Mouse (Mus musculus) midbrain, postnatal 0 days (tissue): Measurements from ENCODE around the gene Ambra1. TPM values are rescaled to one million over a fixed set of nuclear protein-coding genes. Genes with fewer than 3 reads are reported as not detected.

Experiments
- ATAC-seq: fragments of 200-750 bp; cut with Nextera tagmentation; 2 replicates; pipeline ENCODE4 v1.8.0; 2017; ENCODE audit warnings: moderate number of reproducible peaks, mild to moderate bottlenecking, moderate TSS enrichment, moderate library complexity; ENCODE audit not compliant: low FRiP score
- DNase-seq: peaks from one replicate; pipeline ENCODE4 v3.0.0-alpha.2; 2015; ENCODE audit warnings: low spot score
- H3K27ac ChIP-seq: fragments of 300-500 bp; sonication (generic); 2 replicates; pipeline ENCODE4 v1.5.1; 2014; ENCODE audit warnings: low read depth, mild to moderate bottlenecking, low read length, mixed read lengths
- H3K27me3 ChIP-seq: fragments of 300-500 bp; sonication (generic); 2 replicates; pipeline ENCODE4 v1.6.1; 2014; ENCODE audit warnings: low read length, control low read depth, mixed read lengths; ENCODE audit not compliant: insufficient read depth
- H3K36me3 ChIP-seq: fragments of 300-500 bp; sonication (generic); 2 replicates; pipeline ENCODE4 v1.6.1; 2014; ENCODE audit warnings: low read length, control low read depth, mixed read lengths; ENCODE audit not compliant: insufficient read depth
- H3K4me1 ChIP-seq: fragments of 300-500 bp; sonication (generic); 2 replicates; pipeline ENCODE4 v1.6.1; 2014; ENCODE audit warnings: mild to moderate bottlenecking, control low read depth, antibody characterized with exemption, low read length, mixed read lengths; ENCODE audit not compliant: insufficient read depth
- H3K4me2 ChIP-seq: fragments of 300-500 bp; sonication (generic); 2 replicates; pipeline ENCODE4 v1.6.1; 2014; ENCODE audit warnings: low read depth, mild to moderate bottlenecking, low read length, mixed read lengths; ENCODE audit not compliant: poor library complexity, severe bottlenecking
- H3K4me3 ChIP-seq: fragments of 300-500 bp; sonication (generic); 2 replicates; pipeline ENCODE4 v1.5.1; 2014; ENCODE audit warnings: low read depth, mild to moderate bottlenecking, low read length, moderate library complexity
- H3K9ac ChIP-seq: fragments of 300-500 bp; sonication (generic); replicated peaks from 2 replicates; pipeline ENCODE4 v1.6.1; 2014; ENCODE audit warnings: mild to moderate bottlenecking, low read length, moderate library complexity, mixed read lengths; ENCODE audit not compliant: poor library complexity, severe bottlenecking
- H3K9me3 ChIP-seq: fragments of 300-500 bp; sonication (generic); 2 replicates; pipeline ENCODE4 v1.6.1; 2016; ENCODE audit warnings: low read length, control low read depth
- CTCF ChIP-seq: IDR thresholded peaks from 2 replicates; pipeline ENCODE4 v1.5.1; 2016; ENCODE audit warnings: antibody characterized with exemption, mild to moderate bottlenecking
- WGBS: fragments of 180-500 bp; shearing (Covaris S2); extraction: QIAGEN DNeasy Blood & Tissue Kit; methylation state at CpG from one replicate; pipeline ENCODE4 v1.1.7; 2014; 5-methylcytosine and 5-hydroxymethylcytosine counted together
- polyA plus RNA-seq: library from polyadenylated mRNA; unstranded; fragments of >200 nt; fragmentation: Nextera tagmentation; extraction: Ambion mirVana; gene quantifications from 2 replicates; pipeline ENCODE4 v1.2.1, GENCODE M21; 2015
- total RNA-seq: library from RNA; depleted of rRNA; stranded (reverse); fragments of >200 nt; gene quantifications from 2 replicates; pipeline ENCODE4 v1.2.3, GENCODE M21; 2014

Gene Ambra1
- total and polyA plus RNA-seq, 2 experiments from 2014 or later, result 19.3 to 59.5 TPM

DNA sequence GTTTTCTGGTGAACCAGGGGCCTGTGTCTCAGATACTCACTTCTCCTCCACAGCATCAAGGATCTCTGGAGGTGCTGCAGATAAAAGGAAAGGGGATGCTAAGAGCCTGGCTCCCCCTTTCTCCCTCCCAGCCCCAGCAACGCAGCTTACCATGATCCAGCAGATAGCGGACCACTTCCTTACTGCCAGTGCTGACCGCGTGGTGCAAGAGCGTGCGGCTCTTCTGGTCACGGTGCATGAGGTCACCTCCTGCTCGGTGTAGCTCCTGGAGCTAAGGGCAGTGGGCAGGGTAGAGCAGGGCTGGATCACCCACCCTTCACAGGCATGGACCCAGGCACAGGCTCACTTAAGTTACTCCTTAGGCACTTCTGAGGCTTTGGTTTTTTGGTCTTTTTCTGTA lies 204.1 kb downstream of the Ambra1 start:
- DNase-seq (no peak), ATAC-seq (no peak)
- H3K9ac ChIP-seq, result no peak overlapping the region
- H3K4me2 ChIP-seq, result no peak overlapping the region
- H3K9me3 ChIP-seq, result no peaks in the 10 kb centered on the region
- H3K27me3 ChIP-seq, result 0 out of 2 replicates have a peak, but pooled peaks cover 3% of the 10 kb centered on the region
- no peak overlapping the region for H3K4me3 ChIP-seq
- H3K36me3 ChIP-seq, result peaks cover 33% of the 10 kb centered on the region
- no peaks in the 10 kb centered on the region; the same call in 1 of the 2 replicates for H3K4me1 ChIP-seq
- TF ChIP-seq CTCF, result no peak
- H3K27ac ChIP-seq, result no peak overlapping the region
- WGBS, result 60% methylated on average over 6 of the region's 8 CpGs

DNA sequence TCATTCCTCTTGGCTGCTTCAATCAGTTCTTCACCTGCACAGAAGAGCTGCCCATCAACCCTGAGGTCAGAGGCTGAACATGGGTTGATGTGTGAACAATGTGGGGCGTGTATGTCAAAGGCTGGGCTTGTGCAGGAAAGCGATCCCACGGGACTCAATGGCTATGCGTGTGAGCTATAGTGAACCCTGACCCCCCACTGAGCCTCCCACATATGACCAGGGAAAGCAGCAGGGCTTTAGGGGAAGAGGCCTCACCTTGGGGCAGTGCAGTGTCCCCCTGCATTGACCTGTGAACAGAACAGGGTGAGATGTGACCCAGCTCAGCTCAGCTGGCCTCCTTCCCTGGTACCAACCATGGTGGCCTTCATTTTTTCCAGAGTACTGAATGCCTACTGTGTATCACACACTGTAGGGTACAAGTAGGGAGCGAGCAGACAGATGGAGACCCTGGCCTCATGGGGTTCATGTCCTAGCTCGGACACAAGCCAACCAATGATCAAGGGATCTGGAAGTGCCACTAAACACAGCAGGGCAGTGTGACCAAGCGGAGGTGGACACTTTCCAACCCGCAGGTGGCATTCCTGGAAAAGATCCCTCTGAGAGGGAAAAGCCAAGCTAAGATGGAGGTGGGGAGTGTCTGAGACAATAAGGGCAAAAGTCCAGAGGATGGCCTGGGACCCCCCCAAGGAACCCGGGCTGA lies 205.0 kb downstream of the Ambra1 start:
- ATAC-seq (no peak), DNase-seq (no peak)
- H3K4me2 ChIP-seq, result no peak overlapping the region
- H3K4me3 ChIP-seq, result no peak overlapping the region
- no peaks in the 10 kb centered on the region for H3K9me3 ChIP-seq
- no peak overlapping the region for H3K27ac ChIP-seq
- 0 out of 2 replicates have a peak, but pooled peaks cover 3% of the 10 kb centered on the region for H3K27me3 ChIP-seq
- WGBS, result 87% methylated on average over 9 of the region's 9 CpGs
- no peak for TF ChIP-seq CTCF
- H3K9ac ChIP-seq, result no peak overlapping the region
- H3K36me3 ChIP-seq, result peaks cover 43% of the 10 kb centered on the region
- no peaks in the 10 kb centered on the region; the same call in 1 of the 2 replicates for H3K4me1 ChIP-seq

DNA sequence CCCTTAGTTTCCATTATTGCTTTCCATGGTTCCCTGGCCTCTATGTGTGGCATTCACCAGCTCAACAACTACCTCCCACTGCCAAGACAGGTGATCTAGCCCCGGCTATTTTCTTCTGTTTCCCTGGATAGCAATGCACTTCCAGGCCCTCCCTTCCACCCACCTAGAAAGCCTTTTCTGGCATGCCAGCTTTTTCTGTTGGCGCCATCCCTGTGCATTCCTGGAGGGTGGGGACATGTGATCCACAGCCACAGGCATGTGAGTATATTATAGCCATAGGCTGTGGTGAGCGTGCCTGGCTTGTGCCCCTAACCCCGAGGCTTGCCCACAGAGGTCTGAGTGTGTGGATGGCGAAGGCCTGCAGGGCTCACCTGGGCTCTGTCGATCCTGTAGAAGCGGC lies 206.2 kb downstream of the Ambra1 start:
- no peaks in the 10 kb centered on the region; the same call in 1 of the 2 replicates for H3K4me1 ChIP-seq
- 0 out of 2 replicates have a peak, but pooled peaks cover 3% of the 10 kb centered on the region for H3K27me3 ChIP-seq
- DNase-seq, result no peak
- no peak overlapping the region for H3K4me3 ChIP-seq
- H3K27ac ChIP-seq, result no peak overlapping the region
- no peak overlapping the region for H3K9ac ChIP-seq
- ATAC-seq, result no peak
- no peak for TF ChIP-seq CTCF
- no peak overlapping the region for H3K4me2 ChIP-seq
- H3K9me3 ChIP-seq, result no peaks in the 10 kb centered on the region
- H3K36me3 ChIP-seq, result peaks cover 50% of the 10 kb centered on the region
- WGBS, result 95% methylated on average over 7 of the region's 7 CpGs

DNA sequence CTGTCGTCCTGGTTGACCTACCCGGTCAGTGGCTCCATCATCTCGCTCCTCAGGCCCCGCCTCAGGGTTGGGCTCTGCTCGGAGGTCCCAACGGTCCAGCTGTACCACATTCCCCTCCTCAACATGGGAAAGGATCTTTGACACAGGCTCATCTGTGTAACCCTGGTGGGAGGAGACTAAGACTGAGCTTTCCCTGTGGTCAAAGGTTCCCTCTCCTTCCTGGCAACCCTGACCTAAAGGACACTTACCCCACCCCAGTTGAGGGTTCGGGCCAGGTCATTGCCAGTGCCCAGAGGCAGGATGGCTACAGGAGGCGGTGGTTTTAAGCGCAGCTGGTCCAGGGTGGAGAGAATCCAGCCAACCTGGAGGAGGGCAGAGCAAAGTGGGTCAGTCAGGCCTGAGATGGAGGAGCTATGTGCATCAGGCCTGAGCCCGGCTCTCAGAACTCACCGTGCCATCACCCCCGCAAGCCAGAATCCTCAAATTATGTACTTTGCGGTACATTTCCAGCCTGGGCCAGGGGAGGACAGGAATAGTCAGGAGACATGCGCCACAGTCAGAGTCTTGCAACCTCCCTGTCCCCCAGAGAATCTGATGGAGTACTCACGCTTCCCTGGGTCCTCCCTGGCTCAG lies 209.5 kb downstream of the Ambra1 start:
- H3K36me3 ChIP-seq, result peaks cover 55% of the 10 kb centered on the region
- 80% methylated on average over 15 of the region's 15 CpGs for WGBS
- H3K9me3 ChIP-seq, result no peaks in the 10 kb centered on the region
- H3K27ac ChIP-seq, result no peak overlapping the region
- no peak for ATAC-seq
- no peak for DNase-seq
- H3K27me3 ChIP-seq, result no peaks in the 10 kb centered on the region
- H3K4me2 ChIP-seq, result no peak overlapping the region
- no peak overlapping the region for H3K4me3 ChIP-seq
- no peak overlapping the region for H3K9ac ChIP-seq
- H3K4me1 ChIP-seq, result no peaks in the 10 kb centered on the region
- no peak for TF ChIP-seq CTCF

DNA sequence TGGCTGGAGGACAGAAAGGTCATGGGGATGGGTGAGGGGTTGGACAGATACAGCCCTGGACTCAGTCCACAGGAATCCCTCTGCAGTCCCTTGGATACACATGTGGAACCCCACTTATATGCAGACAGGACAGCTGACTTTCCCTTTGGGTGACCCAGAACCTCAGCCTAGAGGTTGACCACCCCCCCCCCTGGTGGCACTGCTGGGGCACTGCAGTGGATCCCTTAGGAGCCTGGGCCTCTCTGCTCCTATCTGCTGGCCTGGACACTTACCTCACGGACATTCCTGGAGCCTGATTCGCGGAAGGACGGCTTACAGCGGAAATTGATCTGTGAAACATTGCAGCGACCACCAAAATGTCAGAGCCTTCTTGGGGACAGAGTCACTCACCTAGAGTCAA lies 212.4 kb downstream of the Ambra1 start:
- H3K4me3 ChIP-seq, result no peak overlapping the region
- DNase-seq (no peak), ATAC-seq (no peak)
- no peak overlapping the region for H3K4me2 ChIP-seq
- peak; percentile 33 for TF ChIP-seq CTCF
- H3K27me3 ChIP-seq, result no peaks in the 10 kb centered on the region
- H3K9ac ChIP-seq, result no peak overlapping the region
- 0 out of 2 replicates have a peak, but pooled peaks cover 3% of the 10 kb centered on the region for H3K4me1 ChIP-seq
- peaks cover 35% of the 10 kb centered on the region for H3K36me3 ChIP-seq
- WGBS, result 85% methylated on average over 6 of the region's 6 CpGs
- H3K9me3 ChIP-seq, result no peaks in the 10 kb centered on the region
- no peak overlapping the region for H3K27ac ChIP-seq
